Mouse (Mus musculus) gastrocnemius, adult 18-20 months (tissue): ENCODE data around the gene Fam126a. TPM values are rescaled to one million over a fixed set of nuclear protein-coding genes. Genes with fewer than 3 reads are reported as not detected.

Experiments
- DNase-seq: peaks from one replicate; pipeline ENCODE4 v3.0.0; 2021; ENCODE audit warnings: low spot score
- long read RNA-seq, 2 experiments: library from polyadenylated mRNA; stranded (forward); transcript quantifications; one replicate each; pipeline ENCODE4 v2.0.0; 2021
- total RNA-seq, 2 experiments: library from RNA; stranded (reverse); gene quantifications; 2 replicates each; pipeline ENCODE4 v1.2.3; 2021

Fam126a gene
- total RNA-seq = 1 to 10 TPM; 5.2 to 6.1 TPM
- long read RNA-seq, experiment 1, partial matches to known transcripts = 0 of 10 reads
- long read RNA-seq, experiment 1, other reads (novel, unspliced or antisense) = 10 of 10 reads
- long read RNA-seq, experiment 2, full-length matches to known transcripts = 6 of 13 reads
- long read RNA-seq, experiment 2, partial matches to known transcripts = 1 of 13 reads
- long read RNA-seq, experiment 2, other reads (novel, unspliced or antisense) = 6 of 13 reads

- DNase-seq = peak; percentile 95
Observed at GRCm38 (mm10) chr5:24030579-24030969, at the start of gene Fam126a. Gene Fam126a (minus strand): TSS chr5:24030690.

- no peak for DNase-seq
Observed at GRCm38 (mm10) chr5:24078420-24079179, 48.1 kb upstream of the Fam126a start.

DNA sequence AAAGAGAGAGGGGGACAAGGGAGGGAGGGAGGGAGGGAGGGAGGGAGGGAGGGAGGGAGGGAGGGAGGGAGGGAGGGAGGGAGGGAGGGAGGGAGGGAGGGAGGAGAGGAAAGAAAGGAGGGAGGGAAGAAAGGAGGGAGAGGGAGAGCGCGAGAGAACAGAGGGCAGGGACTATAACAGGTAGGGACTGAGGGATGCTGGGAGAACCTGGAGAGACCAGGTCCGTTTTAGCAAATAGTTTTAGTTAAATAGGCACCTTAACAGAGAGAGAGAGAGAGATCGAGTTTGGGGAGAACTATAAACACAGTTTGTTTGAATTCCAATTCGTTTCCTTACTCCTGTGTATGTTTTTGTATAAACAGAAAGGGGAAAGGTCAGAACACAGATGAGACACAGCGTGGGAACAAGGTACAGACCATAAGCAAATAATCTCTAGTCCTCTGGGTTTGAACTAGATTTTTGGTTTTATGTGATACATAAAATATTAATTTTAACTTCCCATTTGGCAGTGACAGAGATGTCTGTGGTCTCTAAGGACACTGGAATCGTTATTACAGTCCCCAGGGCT, 47.3 kb upstream of the Fam126a start:
- DNase-seq = no peak

DNA sequence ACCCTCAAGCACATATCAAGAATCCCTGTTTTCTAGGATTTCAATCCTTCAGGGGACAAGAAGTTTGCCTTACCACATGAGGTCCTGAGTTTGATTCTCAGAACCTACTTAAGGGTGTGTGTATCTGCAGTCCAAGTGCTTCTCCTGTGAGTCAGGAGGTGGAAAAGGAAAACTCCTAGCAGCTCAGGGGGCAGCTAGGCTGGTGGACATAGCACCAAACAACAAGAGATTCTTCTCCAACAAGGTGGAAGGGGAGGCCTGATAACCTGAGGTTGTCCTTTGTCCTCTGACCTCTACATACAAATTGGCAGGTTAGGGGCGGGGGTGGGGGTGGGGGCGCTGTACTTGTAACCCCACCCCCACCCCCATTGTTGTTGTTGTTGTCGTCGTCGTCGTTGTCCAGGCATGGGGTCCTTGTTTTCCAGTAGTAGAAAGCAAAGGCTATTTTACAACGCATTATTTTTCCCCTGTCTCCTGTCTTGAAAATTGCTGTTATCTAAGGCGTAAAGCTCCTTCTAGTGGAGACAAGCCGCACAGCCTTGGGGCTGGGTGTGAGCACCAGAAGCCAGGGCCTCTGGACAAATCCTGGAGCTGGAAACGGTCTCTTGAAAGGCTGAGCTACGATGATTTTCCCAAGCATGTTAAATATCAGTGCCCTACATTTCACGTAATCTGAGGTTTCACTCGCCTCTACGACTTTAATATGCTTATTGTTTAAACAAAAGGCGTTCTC, 46.7 kb upstream of the Fam126a start:
- DNase-seq = peak; percentile 68

GRCm38 (mm10) chr5:24072031-24072430, 41.5 kb upstream of the Fam126a start:
- DNase-seq = no peak

- DNase-seq = no peak
Observed at GRCm38 (mm10) chr5:24068955-24069354, 38.5 kb upstream of the Fam126a start.

DNA sequence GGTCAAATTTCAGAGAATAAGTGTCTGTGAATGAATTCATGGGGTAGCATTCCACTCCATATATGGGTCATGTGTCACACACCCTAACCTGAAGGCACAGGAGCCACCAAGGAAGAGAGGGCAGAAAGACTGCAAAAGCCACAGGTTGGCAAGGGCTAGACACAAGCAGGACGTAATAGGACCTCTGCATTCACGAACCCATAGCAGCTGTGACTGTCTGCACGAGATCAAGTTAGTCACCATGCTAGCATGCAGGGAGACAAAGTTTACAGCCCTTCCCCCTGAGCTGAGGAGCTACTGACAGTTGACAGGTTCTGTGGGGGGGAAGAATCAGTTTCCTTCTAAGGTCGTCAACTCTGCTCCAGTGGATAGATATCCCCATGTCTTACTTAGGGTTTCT, 33.1 kb upstream of the Fam126a start:
- DNase-seq = no peak

DNA sequence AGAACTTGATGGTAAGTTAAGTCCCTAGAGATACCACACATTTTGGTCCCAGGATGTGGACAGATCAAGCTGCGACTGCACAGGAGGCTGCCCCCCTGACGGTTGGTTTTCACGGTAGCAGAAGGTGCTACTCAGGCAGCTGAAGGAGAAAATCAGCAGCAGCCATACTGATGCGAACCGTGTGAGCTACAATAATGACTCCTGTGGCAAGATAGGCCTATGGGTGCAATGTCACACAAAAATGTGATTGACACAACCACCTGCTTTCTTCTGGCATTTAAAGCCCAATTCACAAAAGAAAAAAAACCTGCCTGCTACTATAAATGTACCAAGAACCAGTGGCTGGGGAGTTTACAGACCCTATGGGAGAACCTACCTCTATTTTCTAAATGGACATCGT, 32.5 kb upstream of the Fam126a start:
- no peak for DNase-seq

DNA sequence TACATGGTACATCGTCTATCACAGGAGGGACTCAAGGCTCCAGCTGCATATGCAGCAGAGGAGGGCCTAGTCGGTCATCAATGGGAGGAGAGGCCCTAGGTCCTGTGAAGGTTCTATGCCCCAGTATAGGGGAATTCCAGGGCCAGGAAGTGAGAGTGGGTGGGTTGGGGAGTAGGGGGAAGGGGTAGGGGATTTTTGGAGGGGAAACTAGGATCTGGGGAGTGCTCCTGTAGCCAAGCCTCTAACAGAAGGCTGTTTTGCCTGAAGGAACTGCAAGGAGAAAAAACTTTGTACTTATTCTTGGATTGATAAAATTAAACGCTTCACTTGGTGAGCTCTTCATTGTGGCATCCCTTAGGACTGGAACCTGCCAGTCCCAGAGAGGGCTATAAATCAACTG, 30.5 kb upstream of the Fam126a start:
- no peak for DNase-seq

- DNase-seq = no peak
Observed at GRCm38 (mm10) chr5:24057592-24057991, 27.1 kb upstream of the Fam126a start.

DNA sequence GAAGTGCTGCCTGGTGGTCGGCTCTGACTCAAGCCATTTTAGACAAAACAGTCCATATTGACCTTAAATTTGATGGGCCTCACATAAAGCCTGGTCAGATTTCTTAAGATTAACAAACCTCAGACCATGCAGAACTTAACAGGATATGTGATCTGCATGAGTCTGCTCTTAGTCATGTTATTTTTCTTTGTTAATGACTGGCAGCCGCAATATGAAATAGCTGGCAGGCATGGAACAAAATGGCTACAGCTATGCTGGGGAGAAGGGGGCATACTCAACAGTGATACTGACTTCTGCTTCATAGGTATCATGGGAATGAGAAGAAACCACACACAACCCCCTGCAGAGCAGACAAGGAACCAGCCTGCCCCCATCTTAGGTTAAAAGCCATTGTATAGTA, 26.4 kb upstream of the Fam126a start:
- DNase-seq = no peak

GRCm38 (mm10) chr5:24054382-24054781, 23.9 kb upstream of the Fam126a start:
- no peak for DNase-seq

DNA sequence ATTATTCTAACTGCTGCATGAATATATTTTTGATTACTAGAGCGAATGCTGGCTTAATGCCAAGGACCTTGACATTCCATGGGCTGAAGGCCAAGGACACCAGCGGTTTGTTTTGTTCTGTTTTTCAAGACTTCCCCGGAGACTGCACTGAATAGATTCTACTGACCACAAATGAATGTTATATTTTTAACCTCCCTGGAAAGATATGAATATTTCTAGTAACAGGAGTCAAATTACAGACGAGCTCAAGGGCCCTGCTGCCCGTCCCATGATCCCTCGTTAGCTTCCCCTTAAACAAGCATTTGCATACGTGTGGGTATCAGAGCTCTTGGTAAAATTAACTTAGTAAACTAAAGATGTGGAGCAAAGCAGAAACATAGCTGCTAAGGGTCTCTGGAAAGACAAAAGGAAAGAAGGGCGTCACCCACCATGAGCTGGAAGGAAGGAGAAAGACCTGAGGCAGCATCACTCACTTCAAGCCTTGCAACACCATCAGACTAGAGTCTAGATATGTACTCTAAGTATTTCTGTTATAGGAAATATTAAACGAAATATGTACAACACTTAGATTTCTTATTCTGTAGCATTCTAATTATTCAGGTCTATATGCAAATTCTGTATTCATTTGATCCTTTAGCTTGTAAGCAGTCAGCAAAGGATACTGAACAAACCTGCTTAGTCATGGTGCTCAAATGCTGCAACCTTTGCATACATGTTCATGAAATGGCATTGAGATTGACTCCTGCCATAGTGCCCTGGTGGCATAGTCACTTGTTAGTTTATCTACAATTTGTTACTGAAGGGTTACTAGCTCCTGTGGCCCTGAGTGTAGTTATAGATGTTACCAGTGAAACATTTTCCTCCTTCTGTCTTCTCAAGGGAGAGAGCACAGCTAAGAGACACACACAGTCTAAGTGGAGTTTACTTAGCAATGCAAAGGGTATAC, 23.0 kb upstream of the Fam126a start:
- no peak for DNase-seq

GRCm38 (mm10) chr5:24051755-24052675, 21.5 kb upstream of the Fam126a start:
- no peak for DNase-seq

- no peak for DNase-seq
Observed at GRCm38 (mm10) chr5:24047821-24048220, 17.3 kb upstream of the Fam126a start.

- no peak for DNase-seq
Observed at GRCm38 (mm10) chr5:24047001-24047400, 16.5 kb upstream of the Fam126a start.

- no peak for DNase-seq
Observed at GRCm38 (mm10) chr5:24045998-24046631, 15.6 kb upstream of the Fam126a start.

GRCm38 (mm10) chr5:24044387-24044786, 13.9 kb upstream of the Fam126a start:
- DNase-seq = no peak

DNA sequence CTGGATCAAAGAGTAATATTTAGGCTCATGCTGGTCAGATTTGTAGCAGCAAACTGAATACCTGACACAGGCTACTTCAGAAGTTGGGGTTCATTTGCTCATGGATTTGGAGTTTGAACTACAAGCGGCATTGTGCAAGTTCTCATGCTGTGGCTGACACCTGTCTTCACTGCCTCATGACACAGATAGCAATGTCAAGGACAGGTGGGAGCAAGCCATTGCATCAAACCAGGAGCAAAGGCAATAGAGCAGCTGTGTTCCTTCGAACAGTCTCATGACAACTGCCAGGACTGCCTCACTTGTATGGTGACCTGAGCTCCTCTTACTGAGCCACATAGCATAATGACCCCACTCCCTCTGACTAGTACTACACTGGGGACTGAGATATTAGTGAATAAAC, 12.9 kb upstream of the Fam126a start:
- no peak for DNase-seq
